Mouse (Mus musculus) hindbrain, embryonic 14.5 days (tissue): Measurements from ENCODE around the gene Lhfpl5. TPM values are rescaled to one million over a fixed set of nuclear protein-coding genes. Genes with fewer than 3 reads are reported as not detected.

Experiments
- ATAC-seq: fragments of 200-750 bp; cut with Nextera tagmentation; 2 replicates; pipeline ENCODE4 v1.8.0; 2017; ENCODE audit warnings: moderate number of reproducible peaks, mild to moderate bottlenecking, moderate TSS enrichment, moderate library complexity; ENCODE audit not compliant: low FRiP score
- DNase-seq: peaks from one replicate; pipeline ENCODE4 v3.0.0-alpha.2; 2015; ENCODE audit warnings: low spot score
- H3K27ac ChIP-seq: fragments of 300-500 bp; sonication (generic); 2 replicates; pipeline ENCODE4 v1.5.1; 2014; ENCODE audit warnings: mild to moderate bottlenecking, moderate library complexity
- H3K27me3 ChIP-seq: fragments of 300-500 bp; sonication (generic); 2 replicates; pipeline ENCODE4 v1.6.1; 2014; ENCODE audit warnings: mild to moderate bottlenecking, low read length, mixed read lengths; ENCODE audit not compliant: control insufficient read depth, insufficient read depth
- H3K36me3 ChIP-seq: fragments of 300-500 bp; sonication (generic); replicated peaks from 2 replicates; pipeline ENCODE4 v1.6.1; 2014; ENCODE audit not compliant: control insufficient read depth, insufficient read depth
- H3K4me1 ChIP-seq: fragments of 300-500 bp; sonication (generic); replicated peaks from 2 replicates; pipeline ENCODE4 v1.6.1; 2014; ENCODE audit warnings: antibody characterized with exemption, low read length, mixed read lengths; ENCODE audit not compliant: control insufficient read depth, insufficient read depth
- H3K4me2 ChIP-seq: fragments of 300-500 bp; sonication (generic); replicated peaks from 2 replicates; pipeline ENCODE4 v1.6.1; 2014; ENCODE audit warnings: mild to moderate bottlenecking, moderate library complexity
- H3K4me3 ChIP-seq: fragments of 300-500 bp; sonication (generic); replicated peaks from 2 replicates; pipeline ENCODE4 v1.5.1; 2014; ENCODE audit warnings: mild to moderate bottlenecking, low read length
- H3K9ac ChIP-seq: fragments of 300-500 bp; sonication (generic); 2 replicates; pipeline ENCODE4 v1.6.1; 2014
- H3K9me3 ChIP-seq: fragments of 300-500 bp; sonication (generic); 2 replicates; pipeline ENCODE4 v1.6.1; 2016; ENCODE audit warnings: low read length; ENCODE audit not compliant: control insufficient read depth
- WGBS: fragments of 180-500 bp; shearing (Covaris S2); extraction: QIAGEN DNeasy Blood & Tissue Kit; methylation state at CpG from one replicate; pipeline ENCODE4 v1.1.7; 2014; 5-methylcytosine and 5-hydroxymethylcytosine counted together
- polyA plus RNA-seq: library from polyadenylated mRNA; unstranded; fragments of >200 nt; fragmentation: Nextera tagmentation; extraction: Ambion mirVana; gene quantifications from 2 replicates; pipeline ENCODE4 v1.2.1, GENCODE M21; 2014

The Lhfpl5 gene
- polyA plus RNA-seq, 1 experiment from 2014 or later, result 13.5 TPM

DNA sequence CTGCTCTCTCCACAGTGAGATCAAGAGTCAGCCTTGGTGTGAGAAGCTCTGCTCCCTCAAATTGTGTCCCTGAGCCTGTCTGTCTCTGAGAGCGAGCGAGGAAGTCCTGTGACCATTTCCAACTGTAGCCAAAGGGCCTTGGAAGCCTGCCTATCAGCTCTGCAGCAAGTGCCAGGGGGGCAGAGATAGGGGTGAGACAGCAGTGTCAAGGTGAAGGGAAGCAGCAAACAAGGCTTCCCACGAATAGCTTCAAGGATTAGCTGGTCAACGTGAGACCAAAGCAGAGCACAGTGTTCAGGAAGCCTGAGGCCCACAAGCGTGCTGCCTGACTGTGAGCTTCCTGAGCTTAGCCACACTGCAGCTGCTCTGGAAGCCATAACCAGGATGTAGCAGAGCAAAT is 16.0 kb downstream of the Lhfpl5 start:
- H3K27me3 ChIP-seq, result no peaks in the 10 kb centered on the region
- peaks cover 95% of the 10 kb centered on the region for H3K36me3 ChIP-seq
- no peaks in the 10 kb centered on the region for H3K4me1 ChIP-seq
- H3K9ac ChIP-seq, result no peak overlapping the region
- H3K27ac ChIP-seq, result no peak overlapping the region
- 96% methylated on average over 5 of the region's 5 CpGs for whole genome bisulfite sequencing
- ATAC-seq (no peak), DNase-seq (no peak)
- H3K9me3 ChIP-seq, result no peaks in the 10 kb centered on the region
- no peak overlapping the region for H3K4me3 ChIP-seq
- H3K4me2 ChIP-seq, result no peak overlapping the region

DNA sequence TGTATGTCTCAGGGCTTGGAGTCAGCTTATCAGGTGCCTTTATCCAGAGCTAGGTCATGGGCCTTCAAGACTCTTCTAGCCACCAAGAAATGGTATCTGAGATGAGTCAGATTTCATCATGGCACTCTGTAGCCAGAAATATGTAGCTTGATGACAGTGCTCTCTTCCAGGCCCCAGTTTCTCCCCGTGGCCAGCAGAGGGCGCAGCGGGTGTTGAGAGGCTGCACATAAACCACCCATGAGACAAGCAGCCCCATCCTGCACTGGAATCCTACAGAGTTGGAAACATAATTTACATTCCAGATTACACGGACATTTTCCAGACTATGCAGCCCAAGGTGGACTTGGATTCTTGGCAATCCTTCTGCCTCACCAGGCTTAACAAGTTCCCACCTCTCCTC is 17.6 kb downstream of the Lhfpl5 start:
- ATAC-seq, result no peak
- WGBS, result 18% methylated on average over 4 of the region's 4 CpGs
- peaks cover 96% of the 10 kb centered on the region for H3K36me3 ChIP-seq

DNA sequence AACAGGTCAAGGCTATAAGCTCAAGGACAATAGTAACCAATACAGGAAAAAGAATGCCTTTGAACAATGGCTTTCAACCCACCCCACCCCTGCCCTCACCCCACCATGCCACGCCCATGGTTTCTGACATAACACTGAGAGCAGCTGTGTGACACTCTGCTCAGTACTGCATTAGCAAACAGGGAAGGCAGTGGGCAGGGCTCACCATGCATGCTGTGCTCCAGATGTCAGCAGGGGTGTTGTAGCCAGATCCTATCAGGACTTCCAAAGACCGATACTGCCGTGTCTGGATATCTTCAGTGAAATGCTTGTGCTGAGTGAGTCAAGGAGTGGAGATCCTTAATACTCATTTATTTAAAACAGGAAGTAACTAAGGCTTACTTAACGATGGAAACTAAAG is 18.5 kb downstream of the Lhfpl5 start:
- Histone ChIP-seq H3K9me3 (no peaks in the 10 kb centered on the region), H3K36me3 (peaks cover 94% of the 10 kb centered on the region), H3K9ac (no peak overlapping the region), H3K4me1 (no peaks in the 10 kb centered on the region), H3K4me3 (no peak overlapping the region), H3K27me3 (no peaks in the 10 kb centered on the region), H3K27ac (no peak overlapping the region), H3K4me2 (no peak overlapping the region)
- no peak for ATAC-seq
- no peak for DNase-seq
- 79% methylated on average over 4 of the region's 4 CpGs for WGBS

More for the DNA sequence above, 17.6 kb downstream of the Lhfpl5 start:
- H3K4me1 ChIP-seq, result no peaks in the 10 kb centered on the region
- no peak overlapping the region for H3K9ac ChIP-seq
- peak; percentile 79 for DNase-seq
- H3K9me3 ChIP-seq, result no peaks in the 10 kb centered on the region
- H3K27me3 ChIP-seq, result no peaks in the 10 kb centered on the region
- no peak overlapping the region for H3K4me2 ChIP-seq
- no peak overlapping the region for H3K27ac ChIP-seq
- H3K4me3 ChIP-seq, result no peak overlapping the region

DNA sequence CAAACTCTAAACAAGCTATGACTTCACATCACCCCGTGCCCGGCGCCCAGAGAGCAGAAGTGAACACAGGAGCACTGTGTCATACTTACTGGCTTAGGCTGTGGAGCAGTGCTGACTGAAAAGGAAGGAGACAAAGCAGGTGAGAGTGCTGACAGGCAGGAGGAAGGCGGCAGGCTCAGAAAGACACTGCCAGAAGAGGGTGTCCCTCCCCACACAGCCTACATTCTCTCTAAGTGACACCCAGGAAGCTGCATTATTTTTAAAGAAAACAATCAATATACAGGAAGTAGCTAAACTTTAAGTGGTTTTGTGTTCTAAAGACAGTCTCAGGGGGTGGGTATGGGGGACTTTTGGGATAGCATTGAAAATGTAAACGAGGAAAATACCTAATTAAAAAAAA is 25.3 kb downstream of the Lhfpl5 start:
- Histone ChIP-seq H3K4me2 (no peak overlapping the region), H3K9ac (no peak overlapping the region), H3K9me3 (no peaks in the 10 kb centered on the region), H3K27me3 (no peaks in the 10 kb centered on the region), H3K4me3 (no peak overlapping the region), H3K4me1 (no peaks in the 10 kb centered on the region), H3K36me3 (peaks cover 97% of the 10 kb centered on the region), H3K27ac (no peak overlapping the region)
- ATAC-seq (no peak), DNase-seq (no peak)
- 94% methylated on average over 5 of the region's 5 CpGs for WGBS

DNA sequence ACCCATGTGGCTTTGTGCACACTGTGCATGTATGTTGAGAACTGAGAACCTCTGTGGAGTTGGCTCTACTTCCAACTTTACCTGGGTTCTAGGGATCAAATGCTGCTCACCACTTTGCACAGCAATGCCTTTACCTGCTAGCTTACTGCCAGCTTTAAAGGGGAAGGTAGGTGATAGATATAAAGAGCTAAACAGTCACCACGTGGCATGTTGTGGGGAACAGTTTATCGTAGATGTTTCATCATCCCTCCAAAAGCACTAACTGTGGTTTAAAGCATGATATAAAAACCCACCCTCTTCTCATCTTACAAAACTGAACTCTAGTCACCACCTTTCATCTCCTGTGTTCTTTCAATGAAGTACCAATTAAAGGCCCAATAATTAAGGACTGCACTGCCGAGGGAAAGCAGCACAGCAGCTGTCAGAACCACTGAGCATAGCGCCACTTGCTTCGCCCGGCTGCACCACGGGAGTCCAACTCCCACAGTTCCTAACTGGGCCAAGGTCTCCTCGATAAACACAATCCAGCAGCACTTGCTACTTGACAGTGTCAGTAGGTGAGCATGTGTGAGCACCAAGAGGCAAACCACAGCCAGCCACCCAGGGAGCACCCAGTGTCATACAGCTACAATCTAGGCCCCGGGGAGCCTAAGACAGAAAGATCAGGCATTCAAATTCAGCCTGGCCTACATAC is 26.3 kb downstream of the Lhfpl5 start:
- H3K27me3 ChIP-seq, result no peaks in the 10 kb centered on the region
- DNase-seq (no peak), ATAC-seq (no peak)
- H3K9ac ChIP-seq, result no peak overlapping the region
- H3K4me1 ChIP-seq, result no peaks in the 10 kb centered on the region
- no peaks in the 10 kb centered on the region for H3K9me3 ChIP-seq
- no peak overlapping the region for H3K4me2 ChIP-seq
- H3K36me3 ChIP-seq, result peaks cover 97% of the 10 kb centered on the region
- 87% methylated on average over 9 of the region's 9 CpGs for WGBS
- no peak overlapping the region for H3K27ac ChIP-seq
- no peak overlapping the region for H3K4me3 ChIP-seq

DNA sequence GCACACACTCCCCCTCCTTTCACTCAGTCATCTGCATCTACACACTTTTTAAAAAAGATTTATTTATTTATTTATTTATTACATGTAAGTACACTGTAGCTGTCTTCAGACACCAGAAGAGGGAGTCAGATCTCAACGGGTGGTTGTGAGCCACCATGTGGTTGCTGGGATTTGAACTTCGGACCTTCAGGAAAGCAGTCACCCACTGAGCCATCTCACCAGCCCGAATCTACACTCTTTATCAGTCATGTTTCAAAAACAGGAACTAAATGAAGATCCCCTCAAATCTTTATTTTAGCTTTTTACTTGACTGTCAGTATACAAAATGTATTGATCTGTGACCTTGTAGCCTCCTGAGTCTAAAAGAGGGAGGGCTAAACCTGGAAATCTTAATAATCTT is 34.1 kb downstream of the Lhfpl5 start:
- ATAC-seq (no peak), DNase-seq (no peak)
- Histone ChIP-seq H3K9ac (no peak overlapping the region), H3K9me3 (no peaks in the 10 kb centered on the region), H3K27me3 (no peaks in the 10 kb centered on the region), H3K4me2 (no peak overlapping the region), H3K4me1 (no peaks in the 10 kb centered on the region), H3K36me3 (peaks cover 40% of the 10 kb centered on the region), H3K4me3 (no peak overlapping the region), H3K27ac (no peak overlapping the region)
- WGBS, result 87% methylated on average over 3 of the region's 3 CpGs

DNA sequence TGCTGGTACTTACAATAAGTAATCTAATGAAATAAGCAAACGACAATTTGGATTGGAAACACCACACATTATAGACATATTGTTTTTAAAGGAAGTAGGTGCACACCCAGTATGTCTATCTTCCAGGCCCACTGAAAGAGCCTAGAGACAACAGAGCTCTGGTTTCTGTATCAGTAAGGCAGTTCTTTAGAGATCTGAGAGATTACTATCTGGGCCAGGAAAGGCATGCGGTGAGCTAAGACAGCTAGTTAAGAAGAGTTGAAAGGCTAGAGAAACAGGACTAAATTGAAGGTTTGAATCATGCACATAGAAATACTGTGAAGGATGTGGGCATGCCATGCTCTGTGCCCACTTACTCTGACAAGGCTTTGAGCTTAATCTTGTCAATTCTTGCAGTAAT is 37.2 kb downstream of the Lhfpl5 start:
- Histone ChIP-seq H3K4me2 (no peak overlapping the region), H3K9me3 (no peaks in the 10 kb centered on the region), H3K36me3 (peaks cover 23% of the 10 kb centered on the region), H3K9ac (no peak overlapping the region), H3K27me3 (no peaks in the 10 kb centered on the region), H3K4me1 (no peaks in the 10 kb centered on the region), H3K4me3 (no peak overlapping the region), H3K27ac (no peak overlapping the region)
- WGBS, result 85% methylated on average over 2 of the region's 2 CpGs
- ATAC-seq, result no peak
- DNase-seq, result no peak

DNA sequence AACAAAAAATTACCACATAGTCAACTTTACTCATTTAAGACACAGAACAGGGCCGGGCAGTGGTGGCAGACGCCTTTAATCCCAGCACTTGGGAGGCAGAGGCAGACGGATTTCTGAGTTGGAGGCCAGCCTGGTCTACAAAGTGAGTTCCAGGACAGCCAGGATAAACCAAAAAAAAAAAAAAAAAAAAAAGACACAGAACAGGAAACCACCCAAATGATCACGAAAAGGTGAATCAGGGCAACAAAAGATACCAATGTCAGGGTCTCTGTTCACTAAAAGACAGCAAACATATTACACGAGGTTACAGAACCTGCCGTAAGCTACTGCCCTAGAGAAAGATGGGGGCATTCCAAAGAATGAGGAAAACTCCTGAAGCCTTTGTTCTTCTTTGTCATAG is 37.7 kb downstream of the Lhfpl5 start:
- Histone ChIP-seq H3K4me2 (no peak overlapping the region), H3K4me3 (no peak overlapping the region), H3K27ac (no peak overlapping the region), H3K4me1 (no peaks in the 10 kb centered on the region; the same call in 1 of the 2 replicates), H3K9me3 (no peaks in the 10 kb centered on the region), H3K27me3 (no peaks in the 10 kb centered on the region), H3K36me3 (peaks cover 18% of the 10 kb centered on the region), H3K9ac (no peak overlapping the region)
- 92% methylated on average over 6 of the region's 6 CpGs for WGBS
- ATAC-seq, result no peak
- no peak for DNase-seq

DNA sequence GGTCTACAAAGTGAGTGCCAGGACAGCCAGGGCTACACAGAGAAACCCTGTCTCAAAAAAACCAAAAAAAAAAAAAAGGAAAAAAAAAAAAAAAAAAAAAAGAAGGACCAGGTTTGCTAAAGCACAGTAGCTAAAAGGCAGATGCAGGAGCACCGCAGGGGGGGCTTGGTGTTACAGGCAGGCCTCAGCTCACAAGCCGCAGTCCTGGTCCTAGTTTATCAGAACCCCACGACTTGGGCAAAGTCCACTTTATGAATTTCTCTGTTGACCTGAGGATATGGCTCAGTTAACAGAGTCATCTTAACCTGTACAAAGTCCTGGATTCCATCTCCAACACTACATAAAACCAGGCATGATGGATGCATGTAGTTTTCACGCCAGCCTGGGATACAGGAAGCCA is 39.9 kb downstream of the Lhfpl5 start:
- H3K4me2 ChIP-seq, result no peak overlapping the region
- H3K27me3 ChIP-seq, result no peaks in the 10 kb centered on the region
- no peaks in the 10 kb centered on the region for H3K9me3 ChIP-seq
- 97% methylated on average over 4 of the region's 4 CpGs for WGBS
- ATAC-seq, result no peak
- DNase-seq, result no peak
- no peak overlapping the region for H3K27ac ChIP-seq
- H3K4me1 ChIP-seq, result peaks cover 6% of the 10 kb centered on the region; the same call in 1 of the 2 replicates
- H3K9ac ChIP-seq, result no peak overlapping the region
- H3K36me3 ChIP-seq, result peaks cover 31% of the 10 kb centered on the region
- no peak overlapping the region for H3K4me3 ChIP-seq

DNA sequence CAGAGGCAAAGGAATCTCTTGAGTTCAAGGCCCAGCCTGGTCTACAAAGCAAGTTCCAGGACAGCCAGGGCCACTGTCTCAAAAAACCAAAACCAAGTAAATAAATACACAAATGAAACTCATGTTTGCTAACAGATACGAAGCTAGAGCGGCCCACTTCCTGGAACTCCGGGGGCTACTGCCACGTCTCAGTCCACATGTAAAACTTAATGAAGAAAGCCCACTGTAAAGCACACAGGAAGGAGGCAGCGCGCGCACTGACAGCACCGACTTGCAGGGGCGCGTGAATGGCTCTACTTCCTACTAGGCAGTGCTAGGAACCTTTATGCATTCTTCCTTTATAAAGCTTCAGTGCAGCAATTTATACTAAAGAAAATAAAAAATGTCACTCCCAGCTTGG is 42.2 kb downstream of the Lhfpl5 start:
- Histone ChIP-seq H3K27ac (no peak overlapping the region), H3K4me2 (no peak overlapping the region), H3K27me3 (no peaks in the 10 kb centered on the region), H3K4me1 (peaks cover 17% of the 10 kb centered on the region), H3K9ac (no peak overlapping the region), H3K9me3 (no peaks in the 10 kb centered on the region), H3K36me3 (peaks cover 32% of the 10 kb centered on the region), H3K4me3 (no peak overlapping the region)
- no peak for ATAC-seq
- no peak for DNase-seq
- WGBS, result 91% methylated on average over 10 of the region's 10 CpGs
